Mouse (Mus musculus): ENCODE measurements at regions not wholly inside any gene's neighbourhood (a gene's known extent, or its start where the extent isn't known, plus 50 kb on each side); places are given as distances from the start of the nearest gene placed in this dataset.

DNA sequence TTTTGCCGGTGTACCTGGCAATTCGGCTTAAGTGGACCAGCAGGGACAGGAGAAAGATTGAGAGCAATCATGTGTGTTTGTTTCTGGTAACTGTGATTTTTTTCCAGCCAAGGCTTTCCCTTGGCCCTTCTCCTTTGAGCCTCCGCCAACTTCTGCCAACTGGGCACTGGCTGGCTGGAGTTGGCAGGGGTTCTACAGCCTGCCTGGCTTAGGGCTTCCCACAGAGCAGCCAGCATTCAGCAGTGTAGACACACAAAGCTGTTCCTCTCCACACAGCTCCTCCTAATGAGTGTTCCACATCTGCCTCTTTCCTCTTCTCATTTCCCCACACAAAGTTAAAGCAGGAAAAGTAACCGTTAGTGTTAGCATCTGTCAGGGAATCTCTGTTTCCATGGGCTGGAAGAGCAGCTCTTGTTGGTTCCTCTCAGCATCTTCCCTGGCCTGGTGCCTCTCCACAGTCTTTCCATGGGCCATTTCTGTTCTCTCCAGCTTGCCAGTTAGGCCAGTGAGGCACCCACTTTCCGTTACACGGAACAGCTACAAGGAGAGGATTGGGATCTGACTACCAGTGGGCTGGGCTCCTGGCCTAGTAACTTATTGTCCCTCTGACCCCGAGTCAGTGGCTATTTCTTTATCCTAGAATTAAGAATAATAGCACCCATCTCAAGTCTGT lies 68.0 kb upstream of the Rbm24 start:
- DNase-seq (ENCODE audit: low spot score in 2 of 2), result peak; percentile 56 to 61

DNA sequence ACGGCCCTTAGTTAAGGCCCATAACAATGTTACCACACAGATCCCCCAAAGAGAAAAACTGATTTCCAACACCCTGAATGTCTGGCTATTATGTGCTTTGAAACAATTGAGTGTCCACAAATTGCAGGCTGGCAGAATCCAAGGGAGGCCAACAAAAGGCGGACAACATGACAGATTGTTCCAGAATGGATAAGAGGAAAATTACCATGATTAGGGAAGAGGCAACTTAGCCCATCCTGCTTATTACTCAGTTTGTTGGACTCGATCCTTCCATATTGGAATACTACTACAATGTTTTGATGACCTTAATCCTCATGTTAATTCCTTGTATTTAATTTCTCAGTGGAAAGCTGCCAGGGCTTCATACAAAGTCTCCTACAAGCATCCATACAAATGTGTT lies 62.9 kb upstream of the Rbm24 start:
- DNase-seq (ENCODE audit: low spot score in 2 of 2), result no peak

DNA sequence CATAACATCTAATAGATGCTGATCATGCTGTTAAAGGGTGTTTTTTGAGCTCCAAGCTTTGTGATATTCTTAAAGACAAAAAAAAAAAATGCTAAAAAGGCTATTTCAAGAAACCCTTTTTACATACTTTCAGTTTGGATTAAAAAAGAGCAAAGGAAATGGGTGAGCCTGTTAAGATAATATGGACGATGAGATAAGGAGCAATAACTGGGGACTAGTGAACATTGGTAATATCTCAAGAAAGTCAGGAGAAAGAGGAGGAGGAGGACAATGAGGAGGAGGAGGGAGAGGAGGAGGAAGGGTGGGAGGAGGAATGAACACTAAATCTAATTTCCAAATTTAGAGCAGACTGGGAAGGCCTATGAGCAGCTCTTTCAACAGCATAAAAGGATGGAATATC lies 62.3 kb upstream of the Rbm24 start:
- no peak for DNase-seq (ENCODE audit: low spot score in 2 of 2)

DNA sequence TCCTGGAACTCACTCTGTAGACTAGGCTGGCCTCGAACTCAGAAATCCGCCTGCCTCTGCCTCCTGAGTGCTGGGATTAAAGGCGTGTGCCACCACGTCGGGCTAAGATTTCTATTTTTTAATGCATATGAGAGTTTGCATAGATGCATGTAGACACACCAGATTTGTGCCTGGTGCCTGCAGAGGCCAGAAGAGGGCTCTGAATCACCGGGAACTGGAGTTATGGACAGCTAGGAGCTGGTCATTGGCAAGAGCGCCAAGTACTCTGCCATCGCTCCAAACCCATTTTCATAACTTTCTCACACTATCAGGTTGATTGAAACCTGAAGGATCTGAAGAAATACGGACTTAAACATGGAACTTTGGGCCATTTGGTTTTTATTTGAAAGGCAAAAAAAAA lies 61.2 kb upstream of the Rbm24 start:
- no peak for DNase-seq (ENCODE audit: low spot score in 2 of 2)

DNA sequence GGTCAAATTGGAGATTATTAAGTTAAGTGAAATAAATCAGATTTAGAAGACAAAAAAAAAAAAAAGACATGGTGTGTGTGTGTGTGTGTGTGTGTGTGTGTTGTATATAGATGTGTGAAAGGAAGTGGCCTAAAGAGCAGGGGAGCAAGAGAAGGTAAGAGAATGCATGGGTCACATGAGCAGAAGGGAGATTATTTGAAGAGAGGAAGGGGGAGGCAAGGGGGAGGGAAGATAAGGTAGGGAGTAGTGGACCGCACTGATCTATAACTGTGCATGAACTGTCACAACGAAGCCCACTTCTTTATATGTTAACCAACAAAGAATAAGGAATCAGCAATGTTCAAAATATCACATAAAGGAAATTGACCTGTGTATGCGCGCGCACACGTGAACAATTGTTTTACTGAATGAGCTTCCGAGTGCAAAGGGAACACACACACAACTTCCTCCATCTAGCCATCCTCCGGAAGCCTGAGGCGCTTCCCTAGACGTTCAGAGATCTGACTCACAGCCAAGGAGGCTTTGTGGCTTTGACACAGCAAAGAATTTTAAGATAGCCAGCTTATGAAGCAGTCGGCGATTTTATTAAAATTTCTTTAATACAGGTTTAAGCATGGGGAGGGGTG lies 57.6 kb upstream of the Rbm24 start:
- DNase-seq (ENCODE audit: low spot score in 2 of 2), result no peak

DNA sequence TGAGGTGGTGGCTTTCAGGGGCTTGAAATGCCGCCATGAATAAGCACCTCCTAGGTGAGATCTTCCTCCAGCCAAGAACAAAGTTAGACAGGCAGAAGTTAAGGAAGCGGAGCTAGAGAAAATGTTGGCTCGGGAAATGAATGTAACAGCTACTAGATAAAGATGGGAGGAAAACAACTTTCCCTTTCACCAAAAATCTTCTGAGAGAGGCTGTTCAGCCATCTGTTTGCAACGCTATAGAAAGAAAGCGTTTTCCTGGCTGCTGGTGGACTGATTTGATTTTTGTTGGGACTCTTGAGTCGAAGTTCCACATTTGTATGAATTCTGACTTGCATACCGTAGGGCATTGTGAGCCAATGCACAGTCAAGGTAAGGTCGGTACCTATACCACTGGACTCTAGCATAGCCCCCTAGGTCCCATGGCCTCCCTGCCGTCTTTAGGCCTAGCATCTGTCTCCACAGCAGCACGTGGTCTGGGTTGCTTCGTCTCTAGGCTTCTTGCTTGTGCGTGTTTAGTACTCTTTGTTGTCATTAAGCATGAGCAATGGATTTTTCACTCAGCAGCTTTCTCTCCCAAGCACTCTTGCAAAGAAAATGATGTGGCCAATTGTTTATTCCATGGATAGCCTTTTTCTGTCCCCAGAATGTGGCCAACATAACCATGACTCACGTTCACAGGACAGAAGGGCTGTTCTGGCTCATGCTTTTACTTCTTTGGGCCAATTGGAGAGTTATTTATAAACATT lies 54.6 kb upstream of the Rbm24 start:
- DNase-seq (ENCODE audit: low spot score in 2 of 2), result peak; percentile 14 to 34

DNA sequence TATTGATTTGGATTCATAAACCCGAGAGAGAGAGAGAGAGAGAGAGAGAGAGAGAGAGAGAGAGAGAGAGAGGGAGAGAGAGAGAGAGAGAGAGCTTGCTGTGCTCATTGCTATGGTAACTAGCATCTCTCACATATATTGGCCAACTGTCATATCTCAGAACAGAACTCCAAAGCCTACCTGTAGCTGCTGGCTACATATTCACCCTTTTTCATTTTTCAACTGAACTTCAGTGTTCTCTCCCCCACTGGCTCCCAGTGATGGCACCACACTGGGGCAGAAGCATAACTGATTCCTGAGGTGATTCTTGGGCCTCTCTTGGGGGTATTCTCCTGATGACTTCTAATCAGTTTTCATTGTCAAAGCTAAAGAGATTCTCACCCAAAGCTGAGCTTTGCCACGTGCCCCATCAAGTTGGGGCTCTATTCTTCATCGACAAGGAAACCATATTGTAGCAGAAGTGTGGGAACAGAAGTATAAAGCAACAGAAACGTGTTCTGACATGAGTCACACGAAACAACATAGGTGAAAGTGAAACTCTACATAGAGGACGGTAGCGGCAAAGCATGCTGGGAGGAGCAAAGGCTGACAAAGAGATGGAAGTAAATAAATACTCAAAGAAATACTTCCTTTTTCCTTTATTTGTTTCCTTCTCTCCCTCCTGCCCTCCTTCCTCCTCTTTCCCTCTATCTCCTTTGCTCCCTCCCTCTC lies 53.9 kb upstream of the Rbm24 start:
- DNase-seq (ENCODE audit: low spot score in 2 of 2), result no peak

DNA sequence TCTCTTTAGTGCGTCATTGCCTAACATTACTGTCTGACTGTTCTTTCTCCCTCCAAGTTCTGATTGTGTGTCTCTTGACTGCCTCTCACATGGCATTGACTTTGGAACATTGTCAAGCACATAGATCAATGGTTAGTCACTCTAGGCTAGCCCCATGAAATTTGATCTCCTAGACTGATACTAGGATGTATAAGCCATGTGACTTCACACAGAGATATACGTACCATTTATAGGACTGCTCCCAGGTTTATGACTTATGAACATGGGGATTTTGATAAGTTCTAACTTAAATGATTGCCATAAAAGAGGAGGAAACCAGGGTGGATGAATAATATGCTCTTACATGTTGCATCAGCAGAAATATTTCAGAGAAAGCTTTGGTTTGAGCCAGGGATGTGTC lies 52.9 kb upstream of the Rbm24 start:
- DNase-seq (ENCODE audit: low spot score in 2 of 2), result no peak

Measured in right cerebral cortex, postnatal 36 days (tissue).